Mouse (Mus musculus): ENCODE measurements around the gene Hist3h2ba.

Hist3h2ba gene

GRCm38 (mm10) chr11:58964216-58964615 lies 15.5 kb downstream of the Hist3h2ba start:
- DNase-seq (ENCODE audit: low read depth, low spot score) = no peak

- no peak for DNase-seq (ENCODE audit: low read depth, low spot score)
Measured at GRCm38 (mm10) chr11:58965001-58965760, 16.5 kb downstream of the Hist3h2ba start.

- DNase-seq (ENCODE audit: low read depth, low spot score) = no peak
Measured at GRCm38 (mm10) chr11:58967346-58967745, 18.6 kb downstream of the Hist3h2ba start.

- DNase-seq (ENCODE audit: low read depth, low spot score) = no peak
Measured at GRCm38 (mm10) chr11:58968551-58968950, 19.8 kb downstream of the Hist3h2ba start.

GRCm38 (mm10) chr11:58969027-58969426 lies 20.3 kb downstream of the Hist3h2ba start:
- DNase-seq (ENCODE audit: low read depth, low spot score) = no peak

GRCm38 (mm10) chr11:58969659-58970058 lies 20.9 kb downstream of the Hist3h2ba start:
- no peak for DNase-seq (ENCODE audit: low read depth, low spot score)

- no peak for DNase-seq (ENCODE audit: low read depth, low spot score)
Measured at GRCm38 (mm10) chr11:58970831-58971530, 22.3 kb downstream of the Hist3h2ba start.

- DNase-seq (ENCODE audit: low read depth, low spot score) = no peak
Measured at GRCm38 (mm10) chr11:58971796-58972195, 23.1 kb downstream of the Hist3h2ba start.

GRCm38 (mm10) chr11:58974414-58974813 lies 25.7 kb downstream of the Hist3h2ba start:
- DNase-seq (ENCODE audit: low read depth, low spot score) = no peak

GRCm38 (mm10) chr11:58977150-58977549 lies 28.4 kb downstream of the Hist3h2ba start:
- DNase-seq (ENCODE audit: low read depth, low spot score) = no peak

- DNase-seq (ENCODE audit: low read depth, low spot score) = no peak
Measured at GRCm38 (mm10) chr11:58977607-58978026, 28.9 kb downstream of the Hist3h2ba start.

GRCm38 (mm10) chr11:58978027-58978705 lies 29.4 kb downstream of the Hist3h2ba start, which contains the start of gene Trim11:
TSS of gene Trim11 (plus strand) at chr11:58978093.
- peak; percentile 64 for DNase-seq (ENCODE audit: low read depth, low spot score)

GRCm38 (mm10) chr11:58978706-58979030 lies 29.9 kb downstream of the Hist3h2ba start:
- no peak for DNase-seq (ENCODE audit: low read depth, low spot score)

GRCm38 (mm10) chr11:58979183-58979582 lies 30.5 kb downstream of the Hist3h2ba start:
- no peak for DNase-seq (ENCODE audit: low read depth, low spot score)

GRCm38 (mm10) chr11:58979661-58980060 lies 30.9 kb downstream of the Hist3h2ba start:
- DNase-seq (ENCODE audit: low read depth, low spot score) = no peak

- DNase-seq (ENCODE audit: low read depth, low spot score) = no peak
Measured at GRCm38 (mm10) chr11:58980381-58980990, 31.8 kb downstream of the Hist3h2ba start.

GRCm38 (mm10) chr11:58981541-58982447 lies 33.1 kb downstream of the Hist3h2ba start:
- DNase-seq (ENCODE audit: low read depth, low spot score) = no peak

GRCm38 (mm10) chr11:58982471-58983097 lies 33.9 kb downstream of the Hist3h2ba start:
- DNase-seq (ENCODE audit: low read depth, low spot score) = no peak

GRCm38 (mm10) chr11:58983691-58984341 lies 35.1 kb downstream of the Hist3h2ba start:
- DNase-seq (ENCODE audit: low read depth, low spot score) = no peak

GRCm38 (mm10) chr11:58984657-58985056 lies 35.9 kb downstream of the Hist3h2ba start:
- no peak for DNase-seq (ENCODE audit: low read depth, low spot score)
